Comparison of ENCODE assay signal across 8 mouse cellular contexts in the genomic region with DNA sequence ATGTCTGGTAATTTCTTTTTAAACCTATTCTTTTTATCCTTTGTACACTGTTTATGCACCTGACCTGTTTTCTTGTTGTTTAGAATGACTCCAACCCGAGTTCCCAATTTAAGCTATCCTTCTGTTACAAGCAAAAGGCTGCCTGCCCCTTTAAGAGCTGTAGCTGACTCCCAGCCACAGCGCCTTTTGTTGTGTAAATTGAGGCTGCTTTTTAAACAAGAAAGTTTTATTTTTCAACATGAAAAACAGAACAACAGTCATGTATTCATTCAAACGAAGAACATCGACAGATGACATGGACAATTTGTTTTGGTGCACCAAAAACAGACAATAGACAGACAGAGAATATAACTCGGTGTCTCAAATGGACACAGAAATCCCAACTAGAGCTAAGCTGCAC. TPM values are rescaled to one million over a fixed set of nuclear protein-coding genes. Genes with fewer than 3 reads are reported as not detected.
DNase-seq lines count a peak whose midpoint lies in the region; ATAC-seq and TF ChIP-seq lines count a peak whose summit lies in the region.
"Not testable (repeated sequence)": the region's sequence is repeated elsewhere in the genome, so short reads cannot be mapped to it uniquely, and the experiment has no call there.

No protein-coding gene starts in this region.

- peak overlapping the region; percentile 63 for H3K4me3 ChIP-seq in forebrain, embryonic 15.5 days
- peak overlapping the region; percentile 49 for H3K4me3 ChIP-seq in hindbrain, embryonic 11.5 days (ENCODE audit: low read depth, low read length)
- H3K4me3 ChIP-seq in kidney, embryonic 16.5 days (ENCODE audit: low read length): peak overlapping the region; percentile 56
- H3K4me3 ChIP-seq in liver, embryonic 12.5 days: peak overlapping the region; percentile 70
- peak overlapping the region; percentile 95 for H3K4me3 ChIP-seq in megakaryocyte, embryonic 14.5 days (replicated peaks)
- peak overlapping the region; percentile 84 for H3K4me3 ChIP-seq in olfactory bulb, adult 2 months (ENCODE audit: insufficient read depth, low read depth, low read length)

- peak; percentile 51 for ATAC-seq in forebrain, embryonic 15.5 days (replicated peaks)
- ATAC-seq in hindbrain, embryonic 11.5 days (ENCODE audit: low FRiP score): peak; percentile 31; the same call in 1 of the 2 replicates
- ATAC-seq in kidney, embryonic 16.5 days (ENCODE audit: low FRiP score, low TSS enrichment); liver, embryonic 12.5 days: not testable (repeated sequence)

- H3K27me3 ChIP-seq in forebrain, embryonic 15.5 days; hindbrain, embryonic 11.5 days (ENCODE audit: control insufficient read depth, insufficient read depth, low read length); kidney, embryonic 16.5 days (ENCODE audit: insufficient read depth, low read length); liver, embryonic 12.5 days (replicated peaks); megakaryocyte, embryonic 14.5 days (replicated peaks): not testable (repeated sequence)

- 6% methylated on average over 5 of the region's 5 CpGs for WGBS in forebrain, embryonic 15.5 days
- 19% methylated on average over 5 of the region's 5 CpGs for WGBS in hindbrain, embryonic 11.5 days
- WGBS in kidney, embryonic 16.5 days: 25% methylated on average over 5 of the region's 5 CpGs
- whole genome bisulfite sequencing in liver, embryonic 12.5 days (ENCODE audit: insufficient replicate concordance): 19% methylated on average over 5 of the region's 5 CpGs
- WGBS in olfactory bulb, adult 2 months: 13% methylated on average over 5 of the region's 5 CpGs

- peak overlapping the region; percentile 65 for H3K9ac ChIP-seq in forebrain, embryonic 15.5 days (replicated peaks)
- peak overlapping the region; percentile 63; the same call in 1 of the 2 replicates for H3K9ac ChIP-seq in hindbrain, embryonic 11.5 days (ENCODE audit: low read depth, low read length)
- peak overlapping the region; percentile 63 for H3K9ac ChIP-seq in kidney, embryonic 16.5 days (replicated peaks; ENCODE audit: low read length)
- H3K9ac ChIP-seq in liver, embryonic 12.5 days: not testable (repeated sequence)

- peak overlapping the region; percentile 42 for H3K4me2 ChIP-seq in forebrain, embryonic 15.5 days (replicated peaks)
- peak overlapping the region; percentile 25 for H3K4me2 ChIP-seq in hindbrain, embryonic 11.5 days (replicated peaks; ENCODE audit: low read depth, low read length)
- H3K4me2 ChIP-seq in kidney, embryonic 16.5 days (replicated peaks; ENCODE audit: low read depth, low read length): peak overlapping the region; percentile 50
- H3K4me2 ChIP-seq in liver, embryonic 12.5 days: peak overlapping the region; percentile 62

- not testable (repeated sequence) for TF ChIP-seq CTCF in olfactory bulb, adult 2 months (IDR thresholded peaks at IDR 0.05; ENCODE audit: insufficient read depth, low read depth, low read length)

- DNase-seq in ES-CJ7 (ENCODE audit: low read depth, low spot score): peak; percentile 7
- peak; percentile 56 for DNase-seq in embryo, embryonic 10.5 days (ENCODE audit: low spot score)
- DNase-seq in hindbrain, embryonic 11.5 days (ENCODE audit: low spot score): peak; percentile 36

- H3K9me3 ChIP-seq in forebrain, embryonic 15.5 days; hindbrain, embryonic 11.5 days (ENCODE audit: control insufficient read depth, low read length); kidney, embryonic 16.5 days (ENCODE audit: low read length); liver, embryonic 12.5 days (replicated peaks); megakaryocyte, embryonic 14.5 days: not testable (repeated sequence)

- H3K36me3 ChIP-seq in forebrain, embryonic 15.5 days; hindbrain, embryonic 11.5 days (ENCODE audit: control insufficient read depth, insufficient read depth, low read length); kidney, embryonic 16.5 days (ENCODE audit: insufficient read depth, low read length); liver, embryonic 12.5 days; megakaryocyte, embryonic 14.5 days (replicated peaks; ENCODE audit: low read length): not testable (repeated sequence)

- H3K4me1 ChIP-seq in forebrain, embryonic 15.5 days; hindbrain, embryonic 11.5 days (replicated peaks; ENCODE audit: control insufficient read depth, insufficient read depth, low read length); kidney, embryonic 16.5 days (ENCODE audit: insufficient read depth, low read length); liver, embryonic 12.5 days; megakaryocyte, embryonic 14.5 days; olfactory bulb, adult 2 months (ENCODE audit: control insufficient read depth, insufficient read depth, low read length): not testable (repeated sequence)

- not testable (repeated sequence) for TF ChIP-seq POLR2A in olfactory bulb, adult 2 months (IDR thresholded peaks at IDR 0.05; ENCODE audit: insufficient read depth, low read depth, low read length)

- H3K27ac ChIP-seq in forebrain, embryonic 15.5 days (replicated peaks): peak overlapping the region; percentile 97
- peak overlapping the region; percentile 94 for H3K27ac ChIP-seq in hindbrain, embryonic 11.5 days (ENCODE audit: low read depth, low read length)
- peak overlapping the region; percentile 89 for H3K27ac ChIP-seq in kidney, embryonic 16.5 days (ENCODE audit: low read length)
- peak overlapping the region; percentile 85 for H3K27ac ChIP-seq in liver, embryonic 12.5 days
- H3K27ac ChIP-seq in olfactory bulb, adult 2 months (ENCODE audit: insufficient read depth, low read depth, low read length): peak overlapping the region; percentile 86

RNA-seq across cellular contexts. Expression of gene Cldn34c1, which starts 0.5 kb away (rescaled TPM):
- 31.0 and 32.8 TPM in 2 replicates for polyA plus RNA-seq in forebrain, embryonic 15.5 days (2015; fragmentation: Nextera tagmentation; extraction: Ambion mirVana)
- polyA plus RNA-seq in hindbrain, embryonic 11.5 days (2014; fragmentation: Nextera tagmentation; extraction: Ambion mirVana): 25.7 and 33.8 TPM in 2 replicates
- 14.1 and 14.2 TPM in 2 replicates for polyA plus RNA-seq in kidney, embryonic 16.5 days (2015; fragmentation: Nextera tagmentation; extraction: Ambion mirVana)
- polyA plus RNA-seq in liver, embryonic 12.5 days (2016; fragmentation: Nextera tagmentation; extraction: Ambion mirVana): 6.1 and 6.5 TPM in 2 replicates
- 0.03 TPM in 1 of 2 replicates, not detected in the other for polyA plus RNA-seq in megakaryocyte, embryonic 14.5 days (2012; ENCODE audit: insufficient read depth, low replicate concordance)
- polyA plus RNA-seq in olfactory bulb, adult 2 months (2012; ENCODE audit: insufficient read depth, insufficient read length, low replicate concordance, missing spikeins): not detected in 2 replicates
